Mouse (Mus musculus) liver, embryonic 12.5 days (tissue): ENCODE measurements around the gene Invs. TPM values are rescaled to one million over a fixed set of nuclear protein-coding genes. Genes with fewer than 3 reads are reported as not detected.

Source experiments
- ATAC-seq: fragments of 200-750 bp; cut with Nextera tagmentation; 2 replicates; pipeline ENCODE4 v1.8.0; 2017; ENCODE audit warnings: moderate number of reproducible peaks, mild to moderate bottlenecking, moderate library complexity
- H3K27ac ChIP-seq: fragments of 300-500 bp; sonication (generic); 2 replicates; pipeline ENCODE4 v1.5.1; 2016; ENCODE audit warnings: mild to moderate bottlenecking
- H3K27me3 ChIP-seq: fragments of 300-500 bp; sonication (generic); replicated peaks from 2 replicates; pipeline ENCODE4 v1.6.1; 2016; ENCODE audit warnings: mild to moderate bottlenecking, moderate library complexity
- H3K36me3 ChIP-seq: fragments of 300-500 bp; sonication (generic); 2 replicates; pipeline ENCODE4 v1.6.1; 2016; ENCODE audit warnings: mild to moderate bottlenecking, moderate library complexity
- H3K4me1 ChIP-seq: fragments of 300-500 bp; sonication (generic); 2 replicates; pipeline ENCODE4 v1.6.1; 2016
- H3K4me2 ChIP-seq: fragments of 300-500 bp; sonication (generic); 2 replicates; pipeline ENCODE4 v1.6.1; 2016; ENCODE audit warnings: mild to moderate bottlenecking, moderate library complexity
- H3K4me3 ChIP-seq: fragments of 300-500 bp; sonication (generic); 2 replicates; pipeline ENCODE4 v1.5.1; 2016; ENCODE audit warnings: mild to moderate bottlenecking, moderate library complexity
- H3K9ac ChIP-seq: fragments of 300-500 bp; sonication (generic); 2 replicates; pipeline ENCODE4 v1.6.1; 2016; ENCODE audit warnings: mild to moderate bottlenecking, moderate library complexity
- H3K9me3 ChIP-seq: fragments of 300-500 bp; sonication (generic); replicated peaks from 2 replicates; pipeline ENCODE4 v1.6.1; 2016; ENCODE audit warnings: mild to moderate bottlenecking, moderate library complexity
- WGBS: fragments of 180-500 bp; shearing (Covaris S2); methylation state at CpG from one replicate; pipeline ENCODE4 v1.1.7; 2016; ENCODE audit not compliant: insufficient replicate concordance; 5-methylcytosine and 5-hydroxymethylcytosine counted together
- polyA plus RNA-seq: library from polyadenylated mRNA; unstranded; fragments of >200 nt; fragmentation: Nextera tagmentation; extraction: Ambion mirVana; gene quantifications from 2 replicates; pipeline ENCODE4 v1.2.1, GENCODE M21; 2016

Invs gene
- polyA plus RNA-seq, 1 experiment from 2014 or later, result 3.7 TPM

DNA sequence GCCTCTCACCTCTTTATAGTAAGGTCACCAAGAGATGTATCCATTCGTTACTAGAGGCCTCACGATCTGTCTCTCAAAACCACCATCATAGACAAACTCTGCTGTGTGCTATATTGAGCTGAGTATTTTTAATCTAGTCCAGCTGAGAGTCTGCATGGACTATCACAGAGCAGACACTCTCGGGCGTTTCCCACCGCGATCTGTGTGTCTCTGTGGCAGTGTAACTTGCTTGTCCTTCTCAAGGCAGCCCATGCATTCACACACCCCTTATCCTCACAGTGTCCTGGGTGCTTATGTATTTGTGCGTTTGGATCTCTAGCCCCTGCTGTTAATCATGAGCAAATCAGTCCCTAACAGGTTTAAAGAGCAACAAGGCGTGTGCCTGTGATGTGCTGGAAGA is 133.9 kb downstream of the Invs start:
- Histone ChIP-seq H3K9ac (no peak overlapping the region), H3K27ac (no peak overlapping the region), H3K4me3 (no peak overlapping the region), H3K4me1 (peaks cover 9% of the 10 kb centered on the region), H3K27me3 (no peaks in the 10 kb centered on the region), H3K9me3 (no peaks in the 10 kb centered on the region), H3K36me3 (no peaks in the 10 kb centered on the region), H3K4me2 (0 out of 2 replicates have a peak overlapping the region, but pooled peaks have one; percentile 7)
- WGBS, result 47% methylated on average over 8 of the region's 8 CpGs
- peak; percentile 88 for ATAC-seq

DNA sequence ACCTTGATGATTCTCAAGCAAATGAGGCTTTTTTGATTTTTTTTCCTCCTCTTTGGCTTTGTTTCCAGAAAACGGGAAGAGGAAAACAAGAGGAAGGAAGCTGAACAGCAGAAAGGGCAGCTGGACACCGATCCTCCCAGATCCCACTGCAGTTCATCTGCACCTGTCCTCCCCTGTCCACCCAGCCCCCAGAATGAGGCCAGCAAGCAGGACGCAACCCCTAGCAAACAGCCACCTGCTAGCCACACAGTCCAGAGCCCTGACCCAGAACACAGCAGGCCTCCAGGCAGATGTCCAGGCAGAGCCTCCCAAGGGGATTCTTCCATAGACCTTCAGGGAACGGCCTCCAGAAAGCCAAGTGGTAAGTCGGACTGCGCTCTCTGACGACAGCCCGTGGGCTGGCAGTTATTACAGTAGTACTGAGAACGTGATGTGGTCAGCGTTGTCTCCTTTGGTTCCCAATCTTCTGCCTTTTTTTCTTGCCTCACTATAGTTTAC is 136.3 kb downstream of the Invs start:
- Histone ChIP-seq H3K27ac (no peak overlapping the region), H3K4me1 (peaks cover 9% of the 10 kb centered on the region)

DNA sequence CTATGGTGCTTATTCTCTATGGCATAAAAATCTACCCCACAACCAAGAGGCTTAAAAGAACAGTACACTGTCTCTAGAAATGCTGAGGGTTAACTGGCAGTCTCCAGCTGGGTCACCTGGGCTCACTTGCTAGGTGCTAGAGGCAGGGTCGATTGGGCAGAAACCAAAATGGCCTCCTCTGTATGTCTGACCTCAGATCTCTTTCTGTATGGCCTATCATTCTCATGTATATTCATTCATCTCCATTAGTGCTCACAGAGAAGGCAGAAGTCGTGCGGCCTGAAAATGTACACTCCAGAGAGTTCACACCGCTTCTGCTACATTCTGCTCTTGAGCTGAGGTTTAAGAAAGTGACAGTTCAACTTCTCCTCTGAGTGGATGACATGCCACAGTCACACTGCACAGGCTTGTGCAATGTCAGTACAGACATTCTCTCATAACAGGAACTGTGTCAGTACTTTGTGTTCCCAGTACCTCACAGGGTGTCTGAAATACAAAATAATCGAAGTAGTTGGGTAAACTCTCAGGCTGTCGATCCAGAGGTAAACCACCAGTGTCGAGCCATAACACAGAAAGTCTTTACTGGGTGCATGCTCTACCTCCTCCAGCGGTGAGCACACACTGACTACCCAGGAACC is 139.4 kb downstream of the Invs start:
- 73% methylated on average over 8 of the region's 8 CpGs for WGBS
- Histone ChIP-seq H3K36me3 (peaks cover 21% of the 10 kb centered on the region), H3K9ac (no peak overlapping the region), H3K4me1 (no peaks in the 10 kb centered on the region), H3K27me3 (no peaks in the 10 kb centered on the region), H3K27ac (no peak overlapping the region), H3K4me3 (no peak overlapping the region), H3K4me2 (no peak overlapping the region), H3K9me3 (no peaks in the 10 kb centered on the region)
- ATAC-seq, result no peak

More for the DNA sequence above, 136.3 kb downstream of the Invs start:
- Histone ChIP-seq H3K9me3 (no peaks in the 10 kb centered on the region), H3K27me3 (no peaks in the 10 kb centered on the region), H3K9ac (no peak overlapping the region), H3K4me2 (no peak overlapping the region), H3K4me3 (no peak overlapping the region), H3K36me3 (peaks cover 8% of the 10 kb centered on the region; the same call in 1 of the 2 replicates)
- WGBS, result 83% methylated on average over 10 of the region's 10 CpGs
- no peak for ATAC-seq

DNA sequence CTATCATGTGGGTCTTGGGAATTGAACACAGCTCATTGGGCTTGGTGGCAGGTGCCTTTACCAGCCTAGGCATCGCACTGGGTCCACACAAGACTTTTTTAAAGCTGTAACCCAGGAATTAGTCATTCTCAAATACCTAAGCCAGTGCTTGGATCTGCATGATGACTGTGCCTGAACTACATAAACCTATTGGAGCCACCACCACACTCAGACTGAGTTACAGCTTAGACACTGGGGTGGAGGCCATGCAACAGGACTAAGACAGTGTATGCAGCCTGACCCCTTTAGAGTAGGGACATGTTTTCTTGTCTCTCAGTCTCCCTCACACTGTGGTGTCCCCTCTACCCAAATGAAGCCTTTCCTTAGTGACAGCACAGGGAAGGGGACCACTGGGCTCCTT is 143.1 kb downstream of the Invs start:
- no peak overlapping the region for H3K27ac ChIP-seq
- peaks cover 4% of the 10 kb centered on the region; the same call in 1 of the 2 replicates for H3K4me1 ChIP-seq
- no peaks in the 10 kb centered on the region for H3K27me3 ChIP-seq
- WGBS, result 74% methylated on average over 1 of the region's 1 CpGs
- H3K4me2 ChIP-seq, result no peak overlapping the region
- no peaks in the 10 kb centered on the region for H3K9me3 ChIP-seq
- no peak overlapping the region for H3K4me3 ChIP-seq
- H3K36me3 ChIP-seq, result peaks cover 33% of the 10 kb centered on the region
- ATAC-seq, result no peak
- no peak overlapping the region for H3K9ac ChIP-seq

DNA sequence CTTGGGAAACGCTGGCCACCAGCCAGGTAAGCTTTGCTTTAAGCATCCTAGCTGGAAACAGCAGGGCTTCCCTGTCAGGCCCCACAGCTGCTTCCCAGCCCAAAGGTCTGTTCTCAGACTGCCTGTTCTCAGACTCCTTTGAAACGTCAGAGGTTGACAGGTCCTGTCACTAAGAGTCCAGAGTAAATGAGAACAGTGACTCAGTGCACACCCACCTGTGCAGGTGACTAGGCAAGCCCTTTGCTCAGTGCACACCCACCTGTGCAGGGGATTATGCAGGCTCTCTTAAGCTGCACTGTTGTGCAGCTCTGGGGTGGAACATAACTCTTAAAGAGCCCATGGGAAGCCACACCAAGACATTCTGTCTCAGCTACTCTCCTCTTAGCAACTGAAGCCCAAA is 144.2 kb downstream of the Invs start:
- H3K27me3 ChIP-seq, result no peaks in the 10 kb centered on the region
- peaks cover 4% of the 10 kb centered on the region; the same call in 1 of the 2 replicates for H3K4me1 ChIP-seq
- H3K4me2 ChIP-seq, result no peak overlapping the region
- H3K27ac ChIP-seq, result no peak overlapping the region
- peaks cover 41% of the 10 kb centered on the region for H3K36me3 ChIP-seq
- ATAC-seq, result no peak
- 40% methylated on average over 2 of the region's 2 CpGs for WGBS
- no peak overlapping the region for H3K9ac ChIP-seq
- no peaks in the 10 kb centered on the region for H3K9me3 ChIP-seq
- H3K4me3 ChIP-seq, result no peak overlapping the region

DNA sequence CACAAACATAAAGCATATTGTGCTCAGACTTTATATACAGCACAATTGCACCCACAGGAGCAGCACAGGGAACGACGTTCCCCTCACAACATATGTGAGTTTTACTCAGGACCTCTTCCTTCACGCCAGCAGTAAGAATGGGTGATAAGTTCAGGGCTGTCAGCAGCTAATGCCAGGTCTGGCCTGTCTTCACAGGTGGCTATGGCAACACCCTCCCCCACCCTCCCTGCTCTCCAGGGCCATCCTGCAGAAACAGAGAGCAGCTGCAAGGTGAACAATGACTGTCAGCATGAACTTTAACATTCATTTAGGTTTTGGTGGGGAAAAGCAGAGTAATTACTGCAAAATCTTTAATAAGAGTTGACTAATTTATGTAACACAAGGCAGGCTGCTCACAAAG is 147.9 kb downstream of the Invs start:
- Histone ChIP-seq H3K27me3 (no peaks in the 10 kb centered on the region), H3K9ac (no peak overlapping the region), H3K9me3 (no peaks in the 10 kb centered on the region), H3K36me3 (peaks cover 58% of the 10 kb centered on the region), H3K4me2 (no peak overlapping the region), H3K4me3 (no peak overlapping the region), H3K4me1 (peaks cover 4% of the 10 kb centered on the region; the same call in 1 of the 2 replicates), H3K27ac (no peak overlapping the region)
- WGBS, result 62% methylated on average over 3 of the region's 3 CpGs
- ATAC-seq, result no peak

DNA sequence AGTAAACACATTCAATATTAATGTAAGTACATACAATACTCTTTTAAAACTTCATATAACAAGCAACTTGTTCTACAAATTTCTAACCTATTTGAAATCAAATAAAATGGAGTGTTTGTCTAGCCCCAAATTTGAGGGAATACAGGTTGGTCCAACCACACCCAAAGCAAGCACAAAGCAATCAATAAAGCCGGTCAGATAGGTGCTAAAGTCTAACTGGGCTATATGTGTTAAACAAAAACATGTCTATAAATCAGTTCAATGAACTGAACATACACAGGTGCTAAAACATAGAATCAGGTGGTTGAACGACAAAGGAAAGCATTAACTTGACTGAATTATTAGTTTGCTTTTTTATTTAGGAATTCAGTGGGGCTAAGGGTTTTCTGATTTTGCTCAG is 148.5 kb downstream of the Invs start:
- Histone ChIP-seq H3K36me3 (peaks cover 64% of the 10 kb centered on the region), H3K9me3 (no peaks in the 10 kb centered on the region), H3K27ac (no peak overlapping the region), H3K4me1 (peaks cover 4% of the 10 kb centered on the region; the same call in 1 of the 2 replicates), H3K4me2 (no peak overlapping the region), H3K27me3 (no peaks in the 10 kb centered on the region), H3K9ac (no peak overlapping the region), H3K4me3 (no peak overlapping the region)
- WGBS, result 72% methylated on average over 2 of the region's 2 CpGs
- no peak for ATAC-seq

DNA sequence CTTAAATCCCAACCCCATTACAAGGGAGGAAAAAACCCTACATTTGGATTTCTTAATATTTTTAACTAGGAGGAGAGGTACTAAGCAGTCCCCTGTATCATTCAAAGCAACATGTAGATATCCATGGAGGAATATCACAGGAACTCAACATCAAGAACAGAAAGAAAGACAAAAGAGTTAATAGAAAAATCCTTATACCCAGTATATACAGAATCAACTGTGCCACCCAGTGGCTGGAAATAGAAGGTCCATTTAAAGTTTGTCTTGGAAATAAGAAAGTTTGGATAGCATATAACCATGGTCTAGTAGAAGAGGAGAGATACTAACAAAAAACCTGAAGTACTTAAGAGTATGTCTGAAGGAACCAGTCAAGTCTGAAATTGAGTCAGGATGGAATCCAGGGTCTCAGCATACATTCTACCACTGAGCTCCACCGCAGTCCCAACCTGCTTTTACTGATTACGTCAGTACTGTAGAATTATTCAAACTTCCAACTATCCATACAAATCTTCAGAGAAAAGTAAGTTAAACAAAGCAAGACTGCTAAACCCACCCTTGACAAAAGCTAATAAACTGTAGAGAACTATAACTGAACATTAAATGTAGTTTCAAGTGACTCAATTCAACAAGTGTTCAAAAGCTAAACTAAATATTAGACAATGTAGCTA is 174.7 kb downstream of the Invs start:
- Histone ChIP-seq H3K4me2 (no peak overlapping the region), H3K4me3 (no peak overlapping the region), H3K27ac (no peak overlapping the region), H3K9ac (no peak overlapping the region), H3K9me3 (no peaks in the 10 kb centered on the region), H3K27me3 (no peaks in the 10 kb centered on the region), H3K36me3 (peaks cover 80% of the 10 kb centered on the region), H3K4me1 (no peaks in the 10 kb centered on the region)
- ATAC-seq, result no peak
- WGBS, result 90% methylated on average over 2 of the region's 2 CpGs

DNA sequence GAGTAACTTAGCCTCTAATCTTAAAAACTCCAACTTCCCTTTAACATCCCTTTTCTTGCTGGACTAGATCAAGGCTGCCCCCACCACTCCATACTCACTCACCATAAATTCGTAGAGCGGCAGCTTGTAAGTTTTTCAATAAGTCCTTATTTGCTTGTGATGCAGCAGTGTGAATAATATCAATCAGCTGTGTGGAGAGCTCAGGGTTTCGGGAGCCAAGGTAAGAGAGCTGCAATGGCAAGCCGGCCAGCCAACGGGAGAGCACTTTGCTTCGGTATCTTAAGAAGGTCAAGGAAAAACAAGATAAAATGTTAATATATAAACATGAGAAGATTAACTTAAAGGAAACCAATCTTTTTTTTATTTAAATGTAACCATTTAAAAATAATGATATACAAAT is 178.9 kb downstream of the Invs start:
- H3K9me3 ChIP-seq, result no peaks in the 10 kb centered on the region
- H3K4me3 ChIP-seq, result no peak overlapping the region
- H3K4me1 ChIP-seq, result no peaks in the 10 kb centered on the region
- H3K9ac ChIP-seq, result no peak overlapping the region
- ATAC-seq, result no peak
- H3K4me2 ChIP-seq, result no peak overlapping the region
- no peak overlapping the region for H3K27ac ChIP-seq
- no peaks in the 10 kb centered on the region for H3K27me3 ChIP-seq
- 91% methylated on average over 6 of the region's 6 CpGs for WGBS
- H3K36me3 ChIP-seq, result peaks cover 75% of the 10 kb centered on the region

DNA sequence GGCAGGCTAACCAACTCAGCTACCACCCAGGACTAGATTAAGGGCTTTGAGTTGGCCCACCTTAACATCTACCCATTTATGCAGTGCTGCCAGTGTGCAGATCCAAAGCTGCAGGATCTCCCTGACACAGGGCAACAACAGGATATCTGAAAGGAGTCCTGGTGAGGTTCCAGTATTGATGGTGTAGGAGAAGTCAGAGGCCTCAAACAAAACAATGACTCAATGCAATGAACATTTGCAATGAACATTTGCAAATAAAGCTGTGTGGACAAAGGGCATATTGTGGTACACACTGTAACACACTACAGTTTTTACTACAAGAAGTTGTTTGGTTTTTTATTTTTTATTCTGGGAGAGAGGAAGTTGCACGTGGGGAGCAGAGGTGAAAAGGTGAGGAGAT is 181.5 kb downstream of the Invs start:
- no peak overlapping the region for H3K27ac ChIP-seq
- H3K9ac ChIP-seq, result no peak overlapping the region
- H3K4me1 ChIP-seq, result no peaks in the 10 kb centered on the region
- peaks cover 64% of the 10 kb centered on the region for H3K36me3 ChIP-seq
- WGBS, result 67% methylated on average over 1 of the region's 1 CpGs
- H3K4me2 ChIP-seq, result no peak overlapping the region
- no peak for ATAC-seq
- H3K9me3 ChIP-seq, result no peaks in the 10 kb centered on the region
- H3K4me3 ChIP-seq, result no peak overlapping the region
- no peaks in the 10 kb centered on the region for H3K27me3 ChIP-seq

DNA sequence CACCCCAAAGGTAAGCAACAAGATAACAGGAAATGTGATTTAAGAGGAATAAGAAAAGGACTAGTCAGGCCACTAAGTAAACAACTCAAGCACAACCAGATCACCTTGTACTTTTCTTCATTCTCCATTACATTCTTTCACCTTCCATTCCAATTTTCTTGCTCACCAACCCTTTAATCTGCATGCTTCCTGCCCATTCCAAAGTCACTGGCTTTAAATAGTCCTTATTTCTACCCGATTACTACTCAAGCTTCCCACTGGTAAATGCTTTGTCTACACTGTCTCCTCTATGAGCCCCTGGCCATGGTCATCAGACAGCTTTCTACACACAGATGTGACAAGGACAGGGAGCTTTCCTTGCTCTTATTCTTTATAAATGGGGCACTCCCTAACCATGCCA is 191.4 kb downstream of the Invs start:
- 56% methylated on average over 1 of the region's 1 CpGs for WGBS
- no peak for ATAC-seq
- Histone ChIP-seq H3K27ac (no peak overlapping the region), H3K9ac (no peak overlapping the region), H3K9me3 (no peaks in the 10 kb centered on the region), H3K4me3 (no peak overlapping the region; the same call in 1 of the 2 replicates), H3K4me1 (peaks cover 23% of the 10 kb centered on the region), H3K4me2 (peak overlapping the region; percentile 96), H3K27me3 (no peaks in the 10 kb centered on the region), H3K36me3 (peaks cover 22% of the 10 kb centered on the region)

DNA sequence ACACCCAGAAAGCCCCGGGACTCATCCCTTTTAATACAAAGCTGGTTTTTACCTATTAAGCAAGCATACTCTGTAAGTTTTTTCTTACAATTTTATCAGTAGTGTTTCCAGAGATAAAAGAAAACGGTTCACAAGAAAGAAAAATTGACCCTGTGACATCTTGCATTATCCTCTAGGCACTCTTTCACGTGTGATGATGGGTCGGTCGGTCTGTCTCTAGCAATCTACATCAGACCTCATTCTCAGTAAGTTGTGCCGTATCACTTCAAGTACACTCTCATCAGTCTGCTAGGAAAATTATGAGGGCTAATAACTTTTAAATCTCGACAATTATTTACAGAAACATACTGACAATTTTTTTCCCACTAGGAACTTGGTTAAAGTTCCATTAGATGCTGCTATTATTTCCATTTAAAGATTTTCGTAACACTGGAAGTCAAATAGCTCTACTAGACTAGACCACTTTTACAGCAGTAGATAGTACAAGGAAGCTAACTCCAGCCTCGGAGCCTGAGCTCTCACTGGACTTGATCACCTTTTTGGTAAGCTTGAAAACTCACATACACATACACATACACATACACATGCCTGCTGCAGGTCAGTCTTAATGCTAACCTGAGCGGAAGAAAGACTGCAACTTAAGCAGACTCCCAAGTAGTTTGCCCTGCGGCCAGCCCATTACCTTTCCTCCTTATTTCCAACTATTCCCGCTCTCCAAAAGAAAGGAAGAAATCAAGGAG is 192.7 kb downstream of the Invs start:
- 7% methylated on average over 12 of the region's 12 CpGs for WGBS
- Histone ChIP-seq H3K4me2 (peak overlapping the region; percentile 96), H3K4me1 (peaks cover 23% of the 10 kb centered on the region), H3K27me3 (no peaks in the 10 kb centered on the region), H3K9me3 (no peaks in the 10 kb centered on the region), H3K36me3 (peaks cover 13% of the 10 kb centered on the region), H3K27ac (peak overlapping the region; percentile 86), H3K9ac (peak overlapping the region; percentile 97), H3K4me3 (peak overlapping the region; percentile 97)
- 0 out of 2 replicates have a peak, but pooled peaks have one; percentile 48 for ATAC-seq
